Mouse (Mus musculus): ENCODE data around the gene Olfr530. TPM values are rescaled to one million over a fixed set of nuclear protein-coding genes. Genes with fewer than 3 reads are reported as not detected.

Gene Olfr530
- not detected in 2 replicates for polyA plus RNA-seq (2015; fragmentation: Nextera tagmentation; extraction: Ambion mirVana)

GRCm38 (mm10) chr7:140376231-140376630 is at the start of gene Olfr530:
TSS of gene Olfr530 (minus strand) at chr7:140376331.
- Histone ChIP-seq H3K27me3 (replicated peaks) (no peaks in the 10 kb centered on the region), H3K36me3 (no peaks in the 10 kb centered on the region), H3K4me3 (replicated peaks) (no peak within 1 kb of the TSS), H3K9me3 (no peaks in the 10 kb centered on the region), H3K9ac (no peak within 1 kb of the TSS), H3K4me2 (no peak within 1 kb of the TSS), H3K4me1 (no peaks in the 10 kb centered on the region), H3K27ac (no peak within 1 kb of the TSS)
- no peak for ATAC-seq (ENCODE audit: insufficient read depth, low FRiP score, low read depth)
- 23% methylated on average over 1 of the region's 1 CpGs for WGBS

GRCm38 (mm10) chr7:140421539-140421938 is 45.4 kb upstream of the Olfr530 start, which contains the start of gene Olfr532:
TSS of gene Olfr532 (minus strand) at chr7:140421639.
- 97% methylated on average over 1 of the region's 1 CpGs for WGBS
- no peak within 1 kb of the TSS for H3K9ac ChIP-seq
- H3K4me3 ChIP-seq (replicated peaks): no peak within 1 kb of the TSS
- no peaks in the 10 kb centered on the region for H3K36me3 ChIP-seq
- H3K9me3 ChIP-seq: no peaks in the 10 kb centered on the region
- no peak within 1 kb of the TSS for H3K27ac ChIP-seq
- no peaks in the 10 kb centered on the region for H3K27me3 ChIP-seq (replicated peaks)
- ATAC-seq (ENCODE audit: insufficient read depth, low FRiP score, low read depth): no peak
- no peak within 1 kb of the TSS for H3K4me2 ChIP-seq
- H3K4me1 ChIP-seq: no peaks in the 10 kb centered on the region

- Histone ChIP-seq H3K9me3 (no peaks in the 10 kb centered on the region), H3K36me3 (no peaks in the 10 kb centered on the region), H3K4me1 (no peaks in the 10 kb centered on the region), H3K27ac (no peak within 1 kb of the TSS), H3K27me3 (replicated peaks) (no peaks in the 10 kb centered on the region), H3K4me2 (no peak within 1 kb of the TSS), H3K9ac (no peak within 1 kb of the TSS), H3K4me3 (replicated peaks) (no peak within 1 kb of the TSS)
- 70% methylated on average over 1 of the region's 1 CpGs for WGBS
- no peak for ATAC-seq (ENCODE audit: insufficient read depth, low FRiP score, low read depth)
Observed at GRCm38 (mm10) chr7:140402818-140403217, 26.7 kb upstream of the Olfr530 start, which contains the start of gene Olfr531. TSS of gene Olfr531 (minus strand) at chr7:140402918.

GRCm38 (mm10) chr7:140376911-140377310 is 780 bp upstream of the Olfr530 start:
- no peak for ATAC-seq (ENCODE audit: insufficient read depth, low FRiP score, low read depth)
- no peak overlapping the region for H3K4me3 ChIP-seq (replicated peaks)
- WGBS: 96% methylated on average over 2 of the region's 2 CpGs
- H3K4me2 ChIP-seq: no peak overlapping the region
- H3K27me3 ChIP-seq (replicated peaks): no peaks in the 10 kb centered on the region
- no peaks in the 10 kb centered on the region for H3K4me1 ChIP-seq
- no peak overlapping the region for H3K27ac ChIP-seq
- H3K9me3 ChIP-seq: no peaks in the 10 kb centered on the region
- no peak overlapping the region for H3K9ac ChIP-seq
- no peaks in the 10 kb centered on the region for H3K36me3 ChIP-seq

- WGBS: 78% methylated on average over 4 of the region's 4 CpGs
- Histone ChIP-seq H3K4me3 (replicated peaks) (no peak overlapping the region), H3K4me2 (no peak overlapping the region), H3K27me3 (replicated peaks) (no peaks in the 10 kb centered on the region), H3K4me1 (no peaks in the 10 kb centered on the region), H3K9me3 (no peaks in the 10 kb centered on the region), H3K36me3 (no peaks in the 10 kb centered on the region), H3K27ac (no peak overlapping the region), H3K9ac (no peak overlapping the region)
- ATAC-seq (ENCODE audit: insufficient read depth, low FRiP score, low read depth): no peak
Observed at GRCm38 (mm10) chr7:140374300-140374699, 1.8 kb downstream of the Olfr530 start.

GRCm38 (mm10) chr7:140361571-140361970 is 14.6 kb downstream of the Olfr530 start, which contains the start of gene Olfr60:
TSS of gene Olfr60 (minus strand) at chr7:140361671.
- no peak within 1 kb of the TSS for H3K27ac ChIP-seq
- no peak within 1 kb of the TSS for H3K9ac ChIP-seq
- H3K4me3 ChIP-seq (replicated peaks): no peak within 1 kb of the TSS
- no peaks in the 10 kb centered on the region for H3K27me3 ChIP-seq (replicated peaks)
- no peaks in the 10 kb centered on the region for H3K9me3 ChIP-seq
- no peaks in the 10 kb centered on the region for H3K36me3 ChIP-seq
- no peak within 1 kb of the TSS for H3K4me2 ChIP-seq
- ATAC-seq (ENCODE audit: insufficient read depth, low FRiP score, low read depth): no peak
- WGBS: 55% methylated on average over 3 of the region's 3 CpGs
- H3K4me1 ChIP-seq: no peaks in the 10 kb centered on the region

GRCm38 (mm10) chr7:140333717-140334116 is 42.4 kb downstream of the Olfr530 start, which contains the start of gene Olfr527:
TSS of gene Olfr527 (plus strand) at chr7:140334017.
- no peak within 1 kb of the TSS for H3K9ac ChIP-seq
- no peak within 1 kb of the TSS for H3K4me3 ChIP-seq (replicated peaks)
- no peaks in the 10 kb centered on the region for H3K36me3 ChIP-seq
- no peak for ATAC-seq (ENCODE audit: insufficient read depth, low FRiP score, low read depth)
- H3K9me3 ChIP-seq: no peaks in the 10 kb centered on the region
- 94% methylated on average over 2 of the region's 2 CpGs for WGBS
- H3K4me2 ChIP-seq: no peak within 1 kb of the TSS
- no peaks in the 10 kb centered on the region for H3K4me1 ChIP-seq
- H3K27ac ChIP-seq: no peak within 1 kb of the TSS
- H3K27me3 ChIP-seq (replicated peaks): no peaks in the 10 kb centered on the region

GRCm38 (mm10) chr7:140329766-140330304 is 46.3 kb downstream of the Olfr530 start:
- Histone ChIP-seq H3K4me3 (replicated peaks) (no peak overlapping the region), H3K9me3 (no peaks in the 10 kb centered on the region), H3K27me3 (replicated peaks) (no peaks in the 10 kb centered on the region), H3K9ac (no peak overlapping the region), H3K27ac (no peak overlapping the region), H3K36me3 (no peaks in the 10 kb centered on the region), H3K4me2 (no peak overlapping the region), H3K4me1 (no peaks in the 10 kb centered on the region)
- 50% methylated on average over 1 of the region's 1 CpGs for WGBS
- ATAC-seq (ENCODE audit: insufficient read depth, low FRiP score, low read depth): no peak; the same call in 1 of the 2 replicates

Other genes starting within 250 kb of the Olfr530 start
- 23.5 and 26.9 TPM in 2 replicates for gene Mtg1, start 238.8 kb downstream of the Olfr530 start, polyA plus RNA-seq (2015; fragmentation: Nextera tagmentation; extraction: Ambion mirVana)
- 1.0 and 1.4 TPM in 2 replicates for gene Sprn, start 221.5 kb downstream of the Olfr530 start, polyA plus RNA-seq (2015; fragmentation: Nextera tagmentation; extraction: Ambion mirVana)
- gene Olfr522, start 211.6 kb downstream of the Olfr530 start, polyA plus RNA-seq (2015; fragmentation: Nextera tagmentation; extraction: Ambion mirVana): not detected in 2 replicates
- not detected in 2 replicates for gene Olfr523, start 203.1 kb downstream of the Olfr530 start, polyA plus RNA-seq (2015; fragmentation: Nextera tagmentation; extraction: Ambion mirVana)
- not detected in 2 replicates for gene Olfr524, start 170.4 kb downstream of the Olfr530 start, polyA plus RNA-seq (2015; fragmentation: Nextera tagmentation; extraction: Ambion mirVana)
- 0.08 and 0.17 TPM in 2 replicates for gene Cd163l1, start 158.1 kb downstream of the Olfr530 start, polyA plus RNA-seq (2015; fragmentation: Nextera tagmentation; extraction: Ambion mirVana)
- not detected in 2 replicates for gene 5830411N06Rik, start 129.0 kb downstream of the Olfr530 start, polyA plus RNA-seq (2015; fragmentation: Nextera tagmentation; extraction: Ambion mirVana)
- gene Olfr525, start 55.5 kb downstream of the Olfr530 start, polyA plus RNA-seq (2015; fragmentation: Nextera tagmentation; extraction: Ambion mirVana): not detected in 2 replicates
- not detected in 2 replicates for gene Olfr527, start 42.3 kb downstream of the Olfr530 start, polyA plus RNA-seq (2015; fragmentation: Nextera tagmentation; extraction: Ambion mirVana)
- not detected in 2 replicates for gene Olfr60, start 14.7 kb downstream of the Olfr530 start, polyA plus RNA-seq (2015; fragmentation: Nextera tagmentation; extraction: Ambion mirVana)
- not detected in 2 replicates for gene Olfr531, start 26.6 kb upstream of the Olfr530 start, polyA plus RNA-seq (2015; fragmentation: Nextera tagmentation; extraction: Ambion mirVana)
- gene Olfr532, start 45.3 kb upstream of the Olfr530 start, polyA plus RNA-seq (2015; fragmentation: Nextera tagmentation; extraction: Ambion mirVana): not detected in 2 replicates
- gene Olfr533, start 87.0 kb upstream of the Olfr530 start, polyA plus RNA-seq (2015; fragmentation: Nextera tagmentation; extraction: Ambion mirVana): not detected in 2 replicates
- not detected in 2 replicates for gene Olfr535, start 107.9 kb upstream of the Olfr530 start, polyA plus RNA-seq (2015; fragmentation: Nextera tagmentation; extraction: Ambion mirVana)
- not detected in 2 replicates for gene Olfr536, start 131.1 kb upstream of the Olfr530 start, polyA plus RNA-seq (2015; fragmentation: Nextera tagmentation; extraction: Ambion mirVana)
- gene Olfr538, start 191.6 kb upstream of the Olfr530 start, polyA plus RNA-seq (2015; fragmentation: Nextera tagmentation; extraction: Ambion mirVana): not detected in 2 replicates
- gene Olfr46, start 224.9 kb upstream of the Olfr530 start, polyA plus RNA-seq (2015; fragmentation: Nextera tagmentation; extraction: Ambion mirVana): not detected in 2 replicates

Measured in stomach, embryonic 15.5 days (tissue).